Mouse (Mus musculus) hindbrain, embryonic 14.5 days (tissue): ENCODE data around the gene Olfr669. TPM values are rescaled to one million over a fixed set of nuclear protein-coding genes. Genes with fewer than 3 reads are reported as not detected.
"Not testable (repeated sequence)": the region's sequence is repeated elsewhere in the genome, so short reads cannot be mapped to it uniquely, and the experiment has no call there.

Experiments
- ATAC-seq: fragments of 200-750 bp; cut with Nextera tagmentation; 2 replicates; pipeline ENCODE4 v1.8.0; 2017; ENCODE audit warnings: moderate number of reproducible peaks, mild to moderate bottlenecking, moderate TSS enrichment, moderate library complexity; ENCODE audit not compliant: low FRiP score
- DNase-seq: peaks from one replicate; pipeline ENCODE4 v3.0.0-alpha.2; 2015; ENCODE audit warnings: low spot score
- H3K27ac ChIP-seq: fragments of 300-500 bp; sonication (generic); 2 replicates; pipeline ENCODE4 v1.5.1; 2014; ENCODE audit warnings: mild to moderate bottlenecking, moderate library complexity
- H3K27me3 ChIP-seq: fragments of 300-500 bp; sonication (generic); 2 replicates; pipeline ENCODE4 v1.6.1; 2014; ENCODE audit warnings: mild to moderate bottlenecking, low read length, mixed read lengths; ENCODE audit not compliant: control insufficient read depth, insufficient read depth
- H3K36me3 ChIP-seq: fragments of 300-500 bp; sonication (generic); replicated peaks from 2 replicates; pipeline ENCODE4 v1.6.1; 2014; ENCODE audit not compliant: control insufficient read depth, insufficient read depth
- H3K4me1 ChIP-seq: fragments of 300-500 bp; sonication (generic); replicated peaks from 2 replicates; pipeline ENCODE4 v1.6.1; 2014; ENCODE audit warnings: antibody characterized with exemption, low read length, mixed read lengths; ENCODE audit not compliant: control insufficient read depth, insufficient read depth
- H3K4me2 ChIP-seq: fragments of 300-500 bp; sonication (generic); replicated peaks from 2 replicates; pipeline ENCODE4 v1.6.1; 2014; ENCODE audit warnings: mild to moderate bottlenecking, moderate library complexity
- H3K4me3 ChIP-seq: fragments of 300-500 bp; sonication (generic); replicated peaks from 2 replicates; pipeline ENCODE4 v1.5.1; 2014; ENCODE audit warnings: mild to moderate bottlenecking, low read length
- H3K9ac ChIP-seq: fragments of 300-500 bp; sonication (generic); 2 replicates; pipeline ENCODE4 v1.6.1; 2014
- H3K9me3 ChIP-seq: fragments of 300-500 bp; sonication (generic); 2 replicates; pipeline ENCODE4 v1.6.1; 2016; ENCODE audit warnings: low read length; ENCODE audit not compliant: control insufficient read depth
- WGBS: fragments of 180-500 bp; shearing (Covaris S2); extraction: QIAGEN DNeasy Blood & Tissue Kit; methylation state at CpG from one replicate; pipeline ENCODE4 v1.1.7; 2014; 5-methylcytosine and 5-hydroxymethylcytosine counted together
- polyA plus RNA-seq: library from polyadenylated mRNA; unstranded; fragments of >200 nt; fragmentation: Nextera tagmentation; extraction: Ambion mirVana; gene quantifications from 2 replicates; pipeline ENCODE4 v1.2.1, GENCODE M21; 2014

Gene Olfr669
- polyA plus RNA-seq, result not detected in 2 replicates

GRCm38 (mm10) chr7:104933940-104934339 is at the start of gene Olfr669:
Olfr669 (plus strand) TSS chr7:104934240.
- Histone ChIP-seq H3K4me1 (no peaks in the 10 kb centered on the region), H3K4me3 (no peak within 1 kb of the TSS), H3K4me2 (no peak within 1 kb of the TSS), H3K27me3 (no peaks in the 10 kb centered on the region), H3K27ac (no peak within 1 kb of the TSS), H3K36me3 (no peaks in the 10 kb centered on the region), H3K9ac (no peak within 1 kb of the TSS), H3K9me3 (no peaks in the 10 kb centered on the region)
- DNase-seq (no peak), ATAC-seq (no peak)
- 92% methylated on average over 1 of the region's 1 CpGs for WGBS

GRCm38 (mm10) chr7:104895852-104896251 is 38.2 kb upstream of the Olfr669 start, which contains the start of gene Olfr666:
Olfr666 (minus strand) TSS chr7:104895952.
- H3K4me2 ChIP-seq, result no peak within 1 kb of the TSS
- H3K27me3 ChIP-seq, result no peaks in the 10 kb centered on the region
- H3K9me3 ChIP-seq, result no peaks in the 10 kb centered on the region
- no peak within 1 kb of the TSS for H3K4me3 ChIP-seq
- no peaks in the 10 kb centered on the region for H3K4me1 ChIP-seq
- no peak within 1 kb of the TSS for H3K9ac ChIP-seq
- H3K36me3 ChIP-seq, result no peaks in the 10 kb centered on the region
- ATAC-seq (no peak), DNase-seq (no peak)
- 87% methylated on average over 2 of the region's 2 CpGs for WGBS
- no peak within 1 kb of the TSS for H3K27ac ChIP-seq

DNA sequence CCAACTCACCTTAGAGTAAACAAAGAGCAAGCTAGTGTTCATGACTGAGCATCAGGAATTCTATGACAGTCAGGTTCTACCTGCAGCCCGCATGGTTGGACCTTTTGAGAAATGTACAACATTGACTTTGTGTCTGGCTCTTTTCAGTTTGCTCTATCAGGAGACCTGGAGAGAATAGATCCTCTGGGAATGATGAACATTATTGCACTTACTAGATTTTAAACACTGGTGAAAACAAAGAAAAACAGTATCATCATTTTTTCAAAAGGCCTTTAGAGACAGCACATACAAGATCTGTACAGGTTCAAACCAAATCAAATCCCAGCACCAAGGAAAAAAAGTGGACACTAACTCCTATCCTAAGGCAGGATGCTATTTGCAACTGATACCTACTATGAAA is 12.7 kb upstream of the Olfr669 start, which contains the start of gene Olfr667:
TSS of gene Olfr667 (minus strand) at position 101 of the 400 bp plus-strand sequence.
- H3K4me2 ChIP-seq, result no peak within 1 kb of the TSS
- ATAC-seq (no peak), DNase-seq (no peak)
- H3K4me3 ChIP-seq, result no peak within 1 kb of the TSS
- no peaks in the 10 kb centered on the region for H3K9me3 ChIP-seq
- no peaks in the 10 kb centered on the region for H3K4me1 ChIP-seq
- H3K36me3 ChIP-seq, result no peaks in the 10 kb centered on the region
- no peak within 1 kb of the TSS for H3K27ac ChIP-seq
- no peaks in the 10 kb centered on the region for H3K27me3 ChIP-seq
- no peak within 1 kb of the TSS for H3K9ac ChIP-seq
- 88% methylated on average over 1 of the region's 1 CpGs for WGBS

DNA sequence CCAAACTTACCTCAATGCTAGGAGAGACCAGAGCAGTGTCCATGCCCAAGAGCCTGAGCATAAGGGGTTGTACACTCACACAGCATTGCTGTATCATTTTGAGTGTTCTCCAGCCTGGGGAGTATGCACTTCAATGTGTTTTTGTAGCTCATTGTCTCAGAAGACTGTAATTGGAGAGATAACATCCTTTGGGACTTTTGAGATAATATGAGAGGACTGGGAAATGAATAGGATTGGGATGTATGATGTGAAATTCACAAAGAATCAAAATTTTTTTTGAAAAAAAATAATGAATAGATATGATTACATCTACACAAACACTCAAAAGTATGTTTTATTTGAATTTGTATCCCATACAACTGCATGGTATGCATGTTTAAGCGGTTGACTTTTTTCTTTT is 6.1 kb upstream of the Olfr669 start, which contains the start of gene Olfr668:
TSS of gene Olfr668 (minus strand) at position 101 of the 400 bp plus-strand sequence.
- no peak within 1 kb of the TSS for H3K4me3 ChIP-seq
- DNase-seq, result no peak
- 79% methylated on average over 1 of the region's 1 CpGs for WGBS
- no peak within 1 kb of the TSS for H3K27ac ChIP-seq
- no peaks in the 10 kb centered on the region for H3K4me1 ChIP-seq
- no peak within 1 kb of the TSS for H3K4me2 ChIP-seq
- no peak within 1 kb of the TSS for H3K9ac ChIP-seq
- no peaks in the 10 kb centered on the region for H3K27me3 ChIP-seq
- no peaks in the 10 kb centered on the region for H3K36me3 ChIP-seq
- H3K9me3 ChIP-seq, result no peaks in the 10 kb centered on the region
- ATAC-seq, result no peak

GRCm38 (mm10) chr7:104950234-104950633 is 16.2 kb downstream of the Olfr669 start:
- H3K4me2 ChIP-seq, H3K36me3 ChIP-seq, H3K9ac ChIP-seq, H3K9me3 ChIP-seq, H3K27me3 ChIP-seq, ATAC-seq, H3K4me1 ChIP-seq, H3K4me3 ChIP-seq, DNase-seq, H3K27ac ChIP-seq: not testable (repeated sequence)
- 93% methylated on average over 16 of the region's 16 CpGs for WGBS

DNA sequence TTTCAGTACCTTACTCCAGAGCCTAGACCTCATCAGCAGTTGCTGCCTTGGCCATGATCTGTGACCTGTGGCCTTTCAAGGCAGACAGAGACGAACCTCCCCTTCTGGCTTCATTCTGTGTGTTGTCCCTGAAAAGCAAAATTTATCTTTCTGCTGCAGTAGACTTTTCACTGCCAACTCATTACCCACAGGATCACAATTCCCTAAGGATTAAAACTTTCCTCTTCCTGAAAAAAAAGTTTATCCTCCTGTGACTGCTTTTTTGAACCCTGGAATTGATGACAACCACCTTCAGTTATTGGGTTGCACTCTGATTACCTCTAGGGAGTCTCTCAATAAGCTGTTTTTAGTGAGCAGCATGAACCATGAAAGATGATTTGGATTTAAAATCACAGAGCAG is 28.5 kb downstream of the Olfr669 start, which contains the start of gene Olfr670:
TSS of gene Olfr670 (minus strand) at position 101 of the 400 bp plus-strand sequence.
- H3K27me3 ChIP-seq, result no peaks in the 10 kb centered on the region
- no peak for ATAC-seq
- H3K4me3 ChIP-seq, result no peak within 1 kb of the TSS
- no peak for DNase-seq
- no peak within 1 kb of the TSS for H3K4me2 ChIP-seq
- no peak within 1 kb of the TSS for H3K9ac ChIP-seq
- no peak within 1 kb of the TSS for H3K27ac ChIP-seq
- no peaks in the 10 kb centered on the region for H3K4me1 ChIP-seq
- no peaks in the 10 kb centered on the region for H3K9me3 ChIP-seq
- WGBS, result 61% methylated on average over 1 of the region's 1 CpGs
- H3K36me3 ChIP-seq, result no peaks in the 10 kb centered on the region

- DNase-seq, H3K36me3 ChIP-seq, H3K27ac ChIP-seq, H3K4me2 ChIP-seq, H3K9me3 ChIP-seq, ATAC-seq, H3K4me3 ChIP-seq, H3K9ac ChIP-seq, H3K4me1 ChIP-seq, H3K27me3 ChIP-seq: not testable (repeated sequence)
- WGBS, result 78% methylated on average over 2 of the region's 2 CpGs
Measured at GRCm38 (mm10) chr7:104972507-104972906, 38.5 kb downstream of the Olfr669 start.

DNA sequence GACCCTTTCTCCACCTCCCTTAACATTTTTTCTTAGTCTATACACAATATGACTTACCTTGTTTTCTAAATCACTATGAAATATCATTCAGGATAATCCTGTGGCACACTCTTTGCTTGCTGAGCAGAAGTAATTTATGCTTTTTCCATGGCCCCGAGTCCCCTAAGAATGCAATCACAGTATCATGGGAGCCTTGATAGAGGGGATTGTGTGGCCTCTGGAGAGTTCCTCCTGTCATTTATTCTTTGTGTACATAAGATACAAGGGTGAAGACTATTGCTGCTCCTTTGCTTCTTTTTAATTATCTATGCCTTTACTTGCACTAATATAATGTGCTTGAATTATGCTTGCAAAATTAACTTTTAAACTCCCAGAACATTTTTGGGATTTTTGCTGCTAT is 45.0 kb downstream of the Olfr669 start, which contains the start of gene Olfr671:
TSS of gene Olfr671 (minus strand) at position 101 of the 400 bp plus-strand sequence.
- no peaks in the 10 kb centered on the region for H3K36me3 ChIP-seq
- WGBS, result 79% methylated on average over 1 of the region's 1 CpGs
- no peaks in the 10 kb centered on the region for H3K4me1 ChIP-seq
- H3K9ac ChIP-seq, result no peak within 1 kb of the TSS
- H3K4me2 ChIP-seq, result no peak within 1 kb of the TSS
- no peak for ATAC-seq
- H3K4me3 ChIP-seq, result no peak within 1 kb of the TSS
- no peak for DNase-seq
- H3K9me3 ChIP-seq, result no peaks in the 10 kb centered on the region
- no peak within 1 kb of the TSS for H3K27ac ChIP-seq
- no peaks in the 10 kb centered on the region for H3K27me3 ChIP-seq
